Mouse (Mus musculus) heart, postnatal 14 days (tissue): ENCODE results near the gene Pradc1. TPM values are rescaled to one million over a fixed set of nuclear protein-coding genes. Genes with fewer than 3 reads are reported as not detected.

ENCODE experiments used
- DNase-seq, 2 experiments: peaks; one replicate each; pipeline ENCODE4 v3.0.0; 2021 to 2022
- intact Hi-C: fragments of 180-260 bp; cut with DNase I; formaldehyde crosslinking; loops from one replicate; pipeline ENCODE4 v1.15.1; 2025
- total RNA-seq, 2 experiments: library from RNA; stranded (reverse); gene quantifications; 2 replicates each; pipeline ENCODE4 v1.2.3; 2021

Gene Pradc1
- total RNA-seq, 2 experiments from 2014 or later = 14.3 to 15.5 TPM

DNA sequence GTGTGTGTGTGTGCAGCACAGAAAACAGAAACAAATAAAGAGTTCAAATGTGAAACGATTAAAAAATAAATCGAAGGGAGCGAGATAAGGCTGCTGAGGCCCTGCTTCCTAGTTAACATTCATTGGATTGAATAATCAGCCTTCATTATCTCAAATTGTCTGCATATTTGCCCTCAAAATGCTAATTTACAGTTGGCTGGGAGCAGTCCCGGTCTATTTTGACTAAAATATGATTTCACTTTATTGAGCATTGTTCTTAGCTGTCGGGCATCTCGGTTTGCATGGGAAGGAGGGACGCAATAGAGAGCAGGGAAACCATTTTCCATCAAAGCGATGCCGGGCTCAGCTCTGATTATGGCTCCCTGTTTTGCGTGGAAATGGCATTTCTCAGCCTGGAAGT is 48.7 kb downstream of the Pradc1 start:
- no peak for DNase-seq
- intact Hi-C loops = no loop called here

DNA sequence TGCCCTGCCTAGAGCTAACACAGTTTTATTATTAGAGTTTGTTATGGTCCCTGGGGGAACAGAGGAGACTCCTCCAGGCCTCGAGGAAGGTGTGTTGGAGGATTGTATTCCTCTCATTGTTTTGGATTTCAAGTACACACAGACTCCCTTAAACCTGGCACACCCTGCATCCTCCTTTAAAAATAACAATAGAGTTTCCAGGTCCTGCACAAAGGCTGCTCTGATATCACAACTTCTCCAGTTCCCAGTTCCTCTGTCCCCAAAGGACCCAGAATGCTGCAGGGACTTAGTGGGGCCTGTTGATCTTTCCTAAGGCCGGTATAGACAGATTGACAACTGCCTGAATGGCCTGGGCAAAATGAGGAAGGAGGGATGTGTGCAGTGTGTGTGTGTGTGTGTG is 49.2 kb downstream of the Pradc1 start:
- intact Hi-C loops = no loop called here
- peak; percentile 20 to 27 for DNase-seq

DNA sequence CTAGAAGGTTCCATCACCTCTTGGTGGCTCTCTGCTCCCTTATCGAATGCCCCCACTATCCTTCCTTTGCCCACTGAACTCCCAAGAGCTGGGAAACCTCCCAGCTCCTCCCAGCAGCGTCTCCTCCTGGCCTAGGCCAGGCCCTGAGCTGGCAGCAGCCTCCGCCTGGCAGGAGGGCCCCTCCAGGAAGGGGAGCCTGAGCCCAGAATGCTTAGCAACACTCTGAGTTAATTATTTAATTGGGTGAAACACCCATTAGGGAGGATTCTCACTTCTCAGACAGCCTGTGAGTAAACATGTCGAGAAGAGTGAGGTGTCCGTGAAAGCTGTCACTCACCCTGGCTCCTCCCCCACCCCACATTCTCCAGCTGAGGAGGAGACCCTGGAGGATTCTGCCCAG is 52.1 kb downstream of the Pradc1 start:
- intact Hi-C loops = no loop called here

DNA sequence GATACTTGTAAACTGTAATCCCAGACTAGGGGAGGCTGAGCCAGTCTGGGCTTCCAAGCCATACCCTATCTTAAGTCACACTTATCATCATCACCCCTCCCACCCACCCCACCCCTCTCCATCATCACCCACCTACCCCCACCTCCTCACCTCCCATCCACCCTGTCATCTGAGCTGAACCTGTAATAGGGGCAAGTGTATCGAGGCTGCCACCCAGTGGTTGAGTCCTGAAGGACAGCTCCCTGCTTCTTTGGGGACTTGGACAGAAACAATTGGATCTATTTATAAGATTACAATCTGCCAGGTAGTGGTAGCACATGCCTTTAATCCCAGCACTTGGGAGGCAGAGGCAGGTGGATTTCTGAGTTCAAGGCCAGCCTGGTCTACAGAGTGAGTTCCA is 54.6 kb downstream of the Pradc1 start:
- intact Hi-C loops = no loop called here

More for the DNA sequence above, 52.1 kb downstream of the Pradc1 start:
- no peak for DNase-seq

More for the DNA sequence above, 54.6 kb downstream of the Pradc1 start:
- DNase-seq = peak; percentile 50 to 65

Other genes starting within 250 kb of the Pradc1 start
- gene Sfxn5, start 118.5 kb downstream of the Pradc1 start, total RNA-seq = 1 to 10 TPM; 3.9 to 5.7 TPM
- 10 to 100 TPM; 53.9 to 54.0 TPM for gene Rab11fip5, start 77.3 kb downstream of the Pradc1 start, total RNA-seq
- gene Noto, start 28.1 kb downstream of the Pradc1 start, total RNA-seq = not detected
- gene Smyd5, start 20.0 kb downstream of the Pradc1 start, total RNA-seq = 1 to 10 TPM; 5.1 to 6.6 TPM
- 100 to 1,000 TPM; 134 to 141 TPM for gene Cct7, start 456 bp downstream of the Pradc1 start, total RNA-seq
- not detected for gene Fbxo41, start 51.0 kb upstream of the Pradc1 start, total RNA-seq
- gene Egr4, start 61.6 kb upstream of the Pradc1 start, total RNA-seq = not detected
- 1 to 10 TPM; 2.4 to 2.6 TPM for gene Alms1, start 135.6 kb upstream of the Pradc1 start, total RNA-seq